Mouse (Mus musculus): ENCODE results near the gene Gemin4. TPM values are rescaled to one million over a fixed set of nuclear protein-coding genes. Genes with fewer than 3 reads are reported as not detected.

Gene Gemin4
- polyA plus RNA-seq, 2 experiments, result 6.3 to 14.8 TPM

- TF ChIP-seq EP300 (IDR thresholded peaks at IDR 0.05; ENCODE audit: low read depth), result no peak
- no peak for TF ChIP-seq CTCF (IDR thresholded peaks at IDR 0.05; ENCODE audit: low read depth)
- no peak overlapping the region for H3K4me2 ChIP-seq (ENCODE audit: low read depth)
- WGBS (ENCODE audit: insufficient replicate concordance), result 58% methylated on average over 8 of the region's 8 CpGs
- DNase-seq (ENCODE audit: low read depth in 3 of 3, low spot score in 3 of 3) (no peak), ATAC-seq (ENCODE audit: insufficient read depth) (no peak)
- peaks cover 0 to 4% of the 10 kb centered on the region in 2 experiments; a peak in 1 of 4 replicates for H3K4me1 ChIP-seq (replicated peaks; ENCODE audit: control insufficient read depth in 2 of 2, insufficient read depth in 2 of 2, low read length in 1 of 2)
- peaks cover 11% of the 10 kb centered on the region for H3K27me3 ChIP-seq (ENCODE audit: control insufficient read depth, insufficient read depth, low read length)
- no peak overlapping the region for H3K27ac ChIP-seq
- no peaks in the 10 kb centered on the region for H3K9me3 ChIP-seq (ENCODE audit: control insufficient read depth, low read length)
- no peak overlapping the region for H3K9ac ChIP-seq (replicated peaks)
- no peaks in the 10 kb centered on the region for H3K36me3 ChIP-seq (replicated peaks; ENCODE audit: control insufficient read depth, insufficient read depth, low read depth)
- H3K4me3 ChIP-seq (ENCODE audit: insufficient read depth in 1 of 2, low read depth in 2 of 2, low read length in 2 of 2), result no peak overlapping the region
Observed at GRCm38 (mm10) chr11:76196275-76196976, 21.0 kb downstream of the Gemin4 start.

- Histone ChIP-seq H3K4me1 (replicated peaks; ENCODE audit: control insufficient read depth in 2 of 2, insufficient read depth in 2 of 2, low read length in 1 of 2) (no peaks in the 10 kb centered on the region), H3K9me3 (ENCODE audit: control insufficient read depth, low read length) (no peaks in the 10 kb centered on the region), H3K27me3 (ENCODE audit: control insufficient read depth, insufficient read depth, low read length) (no peaks in the 10 kb centered on the region), H3K36me3 (replicated peaks; ENCODE audit: control insufficient read depth, insufficient read depth, low read depth) (no peaks in the 10 kb centered on the region), H3K27ac (no peak overlapping the region), H3K4me3 (ENCODE audit: insufficient read depth in 1 of 2, low read depth in 2 of 2, low read length in 2 of 2) (no peak overlapping the region), H3K9ac (replicated peaks) (no peak overlapping the region), H3K4me2 (ENCODE audit: low read depth) (no peak overlapping the region)
- DNase-seq (ENCODE audit: low read depth in 3 of 3, low spot score in 3 of 3) (no peak), ATAC-seq (ENCODE audit: insufficient read depth) (no peak)
- TF ChIP-seq EP300 (IDR thresholded peaks at IDR 0.05; ENCODE audit: low read depth) (no peak), CTCF (IDR thresholded peaks at IDR 0.05; ENCODE audit: low read depth) (no peak)
- 71% methylated on average over 6 of the region's 6 CpGs for WGBS (ENCODE audit: insufficient replicate concordance)
Observed at GRCm38 (mm10) chr11:76186908-76187307, 30.6 kb downstream of the Gemin4 start.

DNA sequence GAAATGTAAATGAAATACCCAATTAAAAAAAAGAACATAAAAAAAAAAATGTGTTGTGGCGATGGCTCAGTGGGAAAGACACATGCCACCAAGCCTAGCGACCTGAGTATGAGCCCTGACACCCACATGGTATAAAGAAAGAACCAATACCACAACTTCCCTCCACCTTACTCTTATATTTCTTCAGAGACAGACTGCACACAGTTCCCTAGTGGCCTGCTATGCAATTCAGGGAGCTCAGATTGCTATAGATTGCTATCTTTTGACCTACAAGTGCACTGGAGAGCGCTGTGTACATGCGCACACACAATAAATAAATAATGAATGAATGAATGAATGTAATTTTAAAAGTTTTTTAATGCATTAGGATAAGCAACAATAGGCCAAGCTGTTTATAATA is 33.7 kb downstream of the Gemin4 start:
- 71% methylated on average over 4 of the region's 4 CpGs for WGBS (ENCODE audit: insufficient replicate concordance)
- DNase-seq (ENCODE audit: low read depth in 3 of 3, low spot score in 3 of 3) (no peak), ATAC-seq (ENCODE audit: insufficient read depth) (no peak)
- H3K4me3 ChIP-seq (ENCODE audit: insufficient read depth in 1 of 2, low read depth in 2 of 2, low read length in 2 of 2), result no peak overlapping the region
- TF ChIP-seq CTCF (IDR thresholded peaks at IDR 0.05; ENCODE audit: low read depth), result no peak
- TF ChIP-seq EP300 (IDR thresholded peaks at IDR 0.05; ENCODE audit: low read depth), result no peak
- no peaks in the 10 kb centered on the region for H3K27me3 ChIP-seq (ENCODE audit: control insufficient read depth, insufficient read depth, low read length)
- no peaks in the 10 kb centered on the region for H3K9me3 ChIP-seq (ENCODE audit: control insufficient read depth, low read length)
- H3K36me3 ChIP-seq (replicated peaks; ENCODE audit: control insufficient read depth, insufficient read depth, low read depth), result no peaks in the 10 kb centered on the region
- no peak overlapping the region for H3K9ac ChIP-seq (replicated peaks)
- no peak overlapping the region for H3K27ac ChIP-seq
- H3K4me2 ChIP-seq (ENCODE audit: low read depth), result no peak overlapping the region
- H3K4me1 ChIP-seq (replicated peaks; ENCODE audit: control insufficient read depth in 2 of 2, insufficient read depth in 2 of 2, low read length in 1 of 2), result peaks cover under 1 to 5% of the 10 kb centered on the region in 2 experiments

GRCm38 (mm10) chr11:76180146-76180540 is 37.3 kb downstream of the Gemin4 start:
- DNase-seq (ENCODE audit: low read depth in 3 of 3, low spot score in 3 of 3) (no peak), ATAC-seq (ENCODE audit: insufficient read depth) (no peak)
- WGBS (ENCODE audit: insufficient replicate concordance), result 8% methylated on average over 7 of the region's 7 CpGs
- H3K4me1 ChIP-seq (replicated peaks; ENCODE audit: control insufficient read depth in 2 of 2, insufficient read depth in 2 of 2, low read length in 1 of 2), result peaks cover 5 to 9% of the 10 kb centered on the region in 2 experiments
- H3K36me3 ChIP-seq (replicated peaks; ENCODE audit: control insufficient read depth, insufficient read depth, low read depth), result no peaks in the 10 kb centered on the region
- H3K4me2 ChIP-seq (ENCODE audit: low read depth), result peak overlapping the region; percentile 92
- no peaks in the 10 kb centered on the region for H3K9me3 ChIP-seq (ENCODE audit: control insufficient read depth, low read length)
- H3K27me3 ChIP-seq (ENCODE audit: control insufficient read depth, insufficient read depth, low read length), result no peaks in the 10 kb centered on the region
- H3K27ac ChIP-seq, result no peak overlapping the region; the same call in 1 of the 2 replicates
- TF ChIP-seq CTCF (IDR thresholded peaks at IDR 0.05; ENCODE audit: low read depth) (no peak), EP300 (IDR thresholded peaks at IDR 0.05; ENCODE audit: low read depth) (no peak)
- peak overlapping the region; percentile 98 for H3K4me3 ChIP-seq (ENCODE audit: insufficient read depth in 1 of 2, low read depth in 2 of 2, low read length in 2 of 2)
- H3K9ac ChIP-seq (replicated peaks), result peak overlapping the region; percentile 87

DNA sequence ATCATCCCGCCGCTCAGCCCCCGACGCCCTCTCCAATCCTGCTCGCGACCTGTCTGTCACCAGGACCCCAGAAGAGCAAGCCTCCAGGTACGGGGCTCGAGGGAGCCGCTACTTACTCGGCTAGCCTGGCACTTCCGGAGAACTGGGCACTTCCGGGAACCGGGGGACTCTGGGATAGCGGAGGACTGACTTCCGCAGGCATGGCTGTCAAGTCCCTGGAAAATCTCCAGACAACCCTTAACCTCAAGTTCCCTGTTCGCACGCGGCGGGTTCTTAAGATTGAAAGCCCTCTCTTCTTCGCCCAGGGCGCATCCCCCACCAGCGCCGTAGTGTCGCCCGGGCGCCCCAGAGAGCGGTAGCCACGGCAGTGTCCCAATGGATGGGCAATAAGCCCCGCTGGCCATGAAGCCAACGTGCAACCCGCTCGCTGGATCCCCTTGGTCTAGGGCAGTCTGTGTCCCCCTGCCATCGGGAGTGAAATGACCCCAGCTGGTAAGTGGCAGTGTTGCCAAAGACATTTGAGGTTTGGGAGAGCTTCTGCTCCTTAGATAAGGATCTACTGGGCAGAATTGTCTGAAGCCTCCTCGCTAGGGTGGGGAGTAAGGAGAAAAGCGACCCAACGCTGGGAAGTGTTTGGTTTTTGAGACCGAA is 37.8 kb downstream of the Gemin4 start, which contains the start of the genes Vps53 and Fam57a:
Vps53 (minus strand) TSS at position 153 of the 651 bp plus-strand sequence.
Fam57a (plus strand) TSS at position 177 of the 651 bp plus-strand sequence.
- H3K4me3 ChIP-seq (ENCODE audit: insufficient read depth in 1 of 2, low read depth in 2 of 2, low read length in 2 of 2), result peak within 1 kb of the TSS; percentile 98
- H3K9me3 ChIP-seq (ENCODE audit: control insufficient read depth, low read length), result no peaks in the 10 kb centered on the region
- H3K27me3 ChIP-seq (ENCODE audit: control insufficient read depth, insufficient read depth, low read length), result no peaks in the 10 kb centered on the region
- peaks cover 5 to 9% of the 10 kb centered on the region in 2 experiments for H3K4me1 ChIP-seq (replicated peaks; ENCODE audit: control insufficient read depth in 2 of 2, insufficient read depth in 2 of 2, low read length in 1 of 2)
- peak within 1 kb of the TSS; percentile 92 for H3K4me2 ChIP-seq (ENCODE audit: low read depth)
- ATAC-seq (ENCODE audit: insufficient read depth) (peak; percentile 89), DNase-seq (ENCODE audit: low read depth in 3 of 3, low spot score in 3 of 3) (peak; percentile 67 to 71 (median 67))
- H3K27ac ChIP-seq, result peak within 1 kb of the TSS; percentile 59
- H3K9ac ChIP-seq (replicated peaks), result peak within 1 kb of the TSS; percentile 87
- H3K36me3 ChIP-seq (replicated peaks; ENCODE audit: control insufficient read depth, insufficient read depth, low read depth), result no peaks in the 10 kb centered on the region
- TF ChIP-seq EP300 (IDR thresholded peaks at IDR 0.05; ENCODE audit: low read depth) (no peak), CTCF (IDR thresholded peaks at IDR 0.05; ENCODE audit: low read depth) (no peak)
- under 1% methylated on average over 37 of the region's 37 CpGs for WGBS (ENCODE audit: insufficient replicate concordance)

Measured in liver, embryonic 14.5 days (tissue).